Mouse (Mus musculus): ENCODE measurements around the gene Rplp1.

- TF ChIP-seq CTCF (IDR thresholded peaks at IDR 0.05) (no peak), POLR2A (IDR thresholded peaks at IDR 0.05; ENCODE audit: insufficient read depth, low read depth, low read length) (no peak), EP300 (IDR thresholded peaks at IDR 0.05; ENCODE audit: insufficient read depth, low read depth, low read length) (no peak)
Measured at GRCm38 (mm10) chr9:61867659-61868058, 46.7 kb downstream of the Rplp1 start.
